Mouse (Mus musculus) brain, embryonic 18.5 days (tissue): Measurements from ENCODE around the gene Mad1l1.

Source experiments
- DNase-seq: peaks from one replicate; pipeline ENCODE4 v3.0.0-alpha.2; 2012; ENCODE audit warnings: low read depth, low spot score

Gene Mad1l1

GRCm38 (mm10) chr5:140263754-140264749 is 57.3 kb downstream of the Mad1l1 start:
- DNase-seq = no peak

- DNase-seq = no peak
Observed at GRCm38 (mm10) chr5:140262401-140262800, 59.0 kb downstream of the Mad1l1 start.

GRCm38 (mm10) chr5:140261313-140261712 is 60.0 kb downstream of the Mad1l1 start:
- no peak for DNase-seq

- no peak for DNase-seq
Observed at GRCm38 (mm10) chr5:140258633-140259032, 62.7 kb downstream of the Mad1l1 start.

GRCm38 (mm10) chr5:140258035-140258434 is 63.3 kb downstream of the Mad1l1 start:
- DNase-seq = no peak

GRCm38 (mm10) chr5:140257439-140257838 is 63.9 kb downstream of the Mad1l1 start:
- DNase-seq = no peak

- DNase-seq = no peak
Observed at GRCm38 (mm10) chr5:140256685-140257084, 64.7 kb downstream of the Mad1l1 start.

- no peak for DNase-seq
Observed at GRCm38 (mm10) chr5:140255265-140255664, 66.1 kb downstream of the Mad1l1 start.

- DNase-seq = no peak
Observed at GRCm38 (mm10) chr5:140254656-140255055, 66.7 kb downstream of the Mad1l1 start.

- DNase-seq = no peak
Observed at GRCm38 (mm10) chr5:140251989-140252388, 69.4 kb downstream of the Mad1l1 start.

GRCm38 (mm10) chr5:140250370-140250769 is 71.0 kb downstream of the Mad1l1 start:
- no peak for DNase-seq

GRCm38 (mm10) chr5:140249359-140250062 is 71.8 kb downstream of the Mad1l1 start:
- DNase-seq = no peak

GRCm38 (mm10) chr5:140248101-140248500 is 73.3 kb downstream of the Mad1l1 start:
- DNase-seq = no peak

- DNase-seq = no peak
Observed at GRCm38 (mm10) chr5:140240235-140240634, 81.1 kb downstream of the Mad1l1 start.

- no peak for DNase-seq
Observed at GRCm38 (mm10) chr5:140238880-140239279, 82.5 kb downstream of the Mad1l1 start.

- no peak for DNase-seq
Observed at GRCm38 (mm10) chr5:140230818-140231217, 90.5 kb downstream of the Mad1l1 start.

- no peak for DNase-seq
Observed at GRCm38 (mm10) chr5:140228306-140228705, 93.0 kb downstream of the Mad1l1 start.

GRCm38 (mm10) chr5:140226871-140227270 is 94.5 kb downstream of the Mad1l1 start:
- DNase-seq = no peak

GRCm38 (mm10) chr5:140225881-140226280 is 95.5 kb downstream of the Mad1l1 start:
- no peak for DNase-seq

- no peak for DNase-seq
Observed at GRCm38 (mm10) chr5:140225103-140225502, 96.2 kb downstream of the Mad1l1 start.

GRCm38 (mm10) chr5:140223070-140224053 is 98.0 kb downstream of the Mad1l1 start:
- no peak for DNase-seq
